Mouse (Mus musculus) hindbrain, embryonic 10.5 days (tissue): ENCODE measurements at regions not wholly inside any gene's neighbourhood (a gene's known extent, or its start where the extent isn't known, plus 50 kb on each side); places are given as distances from the start of the nearest gene placed in this dataset.

ENCODE experiments used
- DNase-seq: peaks from one replicate; pipeline ENCODE4 v3.0.0-alpha.2; 2017; ENCODE audit warnings: low spot score
- H3K27ac ChIP-seq: fragments of 300-500 bp; sonication (generic); 2 replicates; pipeline ENCODE4 v1.5.1; 2016; ENCODE audit warnings: mild to moderate bottlenecking, moderate library complexity
- H3K27me3 ChIP-seq: fragments of 300-500 bp; sonication (generic); 2 replicates; pipeline ENCODE4 v1.6.1; 2016; ENCODE audit warnings: mild to moderate bottlenecking; ENCODE audit not compliant: poor library complexity, insufficient read depth, severe bottlenecking
- H3K36me3 ChIP-seq: fragments of 300-500 bp; sonication (generic); 2 replicates; pipeline ENCODE4 v1.6.1; 2016; ENCODE audit warnings: mild to moderate bottlenecking, moderate library complexity
- H3K4me1 ChIP-seq: fragments of 300-500 bp; sonication (generic); replicated peaks from 2 replicates; pipeline ENCODE4 v1.6.1; 2016; ENCODE audit warnings: mild to moderate bottlenecking
- H3K4me3 ChIP-seq: fragments of 300-500 bp; sonication (generic); 2 replicates; pipeline ENCODE4 v1.5.1; 2016; ENCODE audit warnings: mild to moderate bottlenecking, moderate library complexity
- H3K9me3 ChIP-seq: fragments of 300-500 bp; sonication (generic); 2 replicates; pipeline ENCODE4 v1.6.1; 2016; ENCODE audit warnings: mild to moderate bottlenecking, moderate library complexity
- WGBS: fragments of 180-500 bp; shearing (Covaris S2); methylation state at CpG from one replicate; pipeline ENCODE4 v1.1.7; 2016; 5-methylcytosine and 5-hydroxymethylcytosine counted together

- Histone ChIP-seq H3K27me3 (no peaks in the 10 kb centered on the region), H3K4me1 (0 out of 2 replicates have a peak, but pooled peaks cover 7% of the 10 kb centered on the region), H3K4me3 (no peak overlapping the region), H3K9me3 (no peaks in the 10 kb centered on the region), H3K27ac (peak overlapping the region; percentile 59; the same call in 1 of the 2 replicates), H3K36me3 (no peaks in the 10 kb centered on the region)
- 65% methylated on average over 5 of the region's 5 CpGs for WGBS
- no peak for DNase-seq
Observed at GRCm38 (mm10) chr15:56008603-56009174, 1468.7 kb downstream of the Slc22a22 start.

GRCm38 (mm10) chr15:56007376-56007775 lies 1470.0 kb downstream of the Slc22a22 start:
- DNase-seq: no peak
- Histone ChIP-seq H3K4me1 (0 out of 2 replicates have a peak, but pooled peaks cover 7% of the 10 kb centered on the region), H3K9me3 (no peaks in the 10 kb centered on the region), H3K36me3 (no peaks in the 10 kb centered on the region), H3K4me3 (no peak overlapping the region), H3K27me3 (no peaks in the 10 kb centered on the region), H3K27ac (no peak overlapping the region)
- WGBS: 82% methylated on average over 3 of the region's 3 CpGs

GRCm38 (mm10) chr15:56005361-56005760 lies 1472.1 kb downstream of the Slc22a22 start:
- Histone ChIP-seq H3K4me1 (0 out of 2 replicates have a peak, but pooled peaks cover 7% of the 10 kb centered on the region), H3K36me3 (no peaks in the 10 kb centered on the region), H3K27me3 (no peaks in the 10 kb centered on the region), H3K27ac (no peak overlapping the region), H3K9me3 (no peaks in the 10 kb centered on the region), H3K4me3 (no peak overlapping the region)
- 91% methylated on average over 8 of the region's 8 CpGs for WGBS
- DNase-seq: no peak

GRCm38 (mm10) chr15:56003921-56004320 lies 1473.5 kb downstream of the Slc22a22 start:
- no peak overlapping the region for H3K4me3 ChIP-seq
- WGBS: 87% methylated on average over 3 of the region's 3 CpGs
- H3K27ac ChIP-seq: no peak overlapping the region
- H3K36me3 ChIP-seq: no peaks in the 10 kb centered on the region
- no peaks in the 10 kb centered on the region for H3K9me3 ChIP-seq
- DNase-seq: no peak
- 0 out of 2 replicates have a peak, but pooled peaks cover 5% of the 10 kb centered on the region for H3K4me1 ChIP-seq
- H3K27me3 ChIP-seq: no peaks in the 10 kb centered on the region

- no peaks in the 10 kb centered on the region for H3K27me3 ChIP-seq
- H3K36me3 ChIP-seq: no peaks in the 10 kb centered on the region
- no peak overlapping the region for H3K4me3 ChIP-seq
- 93% methylated on average over 4 of the region's 4 CpGs for WGBS
- DNase-seq: no peak
- H3K27ac ChIP-seq: no peak overlapping the region
- no peaks in the 10 kb centered on the region for H3K4me1 ChIP-seq
- no peaks in the 10 kb centered on the region for H3K9me3 ChIP-seq
Observed at GRCm38 (mm10) chr15:55999605-56000004, 1477.8 kb downstream of the Slc22a22 start.

- no peak overlapping the region for H3K27ac ChIP-seq
- no peaks in the 10 kb centered on the region for H3K9me3 ChIP-seq
- no peaks in the 10 kb centered on the region for H3K27me3 ChIP-seq
- no peaks in the 10 kb centered on the region for H3K4me1 ChIP-seq
- 85% methylated on average over 4 of the region's 4 CpGs for WGBS
- H3K4me3 ChIP-seq: no peak overlapping the region
- DNase-seq: no peak
- H3K36me3 ChIP-seq: no peaks in the 10 kb centered on the region
Observed at GRCm38 (mm10) chr15:55997977-55998376, 1479.4 kb downstream of the Slc22a22 start.

GRCm38 (mm10) chr15:55994680-55995079 lies 1482.7 kb downstream of the Slc22a22 start:
- Histone ChIP-seq H3K4me1 (no peaks in the 10 kb centered on the region), H3K27me3 (no peaks in the 10 kb centered on the region), H3K36me3 (no peaks in the 10 kb centered on the region), H3K9me3 (no peaks in the 10 kb centered on the region), H3K27ac (no peak overlapping the region), H3K4me3 (no peak overlapping the region)
- DNase-seq: no peak
- 89% methylated on average over 3 of the region's 3 CpGs for WGBS

GRCm38 (mm10) chr15:55975843-55976242 lies 1501.6 kb downstream of the Slc22a22 start:
- WGBS: 78% methylated on average over 14 of the region's 14 CpGs
- Histone ChIP-seq H3K9me3 (no peaks in the 10 kb centered on the region), H3K4me3 (no peak overlapping the region), H3K36me3 (no peaks in the 10 kb centered on the region), H3K27me3 (no peaks in the 10 kb centered on the region), H3K4me1 (no peaks in the 10 kb centered on the region), H3K27ac (no peak overlapping the region)
- DNase-seq: no peak

GRCm38 (mm10) chr15:55966780-55967179 lies 1510.6 kb downstream of the Slc22a22 start:
- Histone ChIP-seq H3K27ac (no peak overlapping the region), H3K27me3 (no peaks in the 10 kb centered on the region), H3K4me3 (no peak overlapping the region), H3K9me3 (no peaks in the 10 kb centered on the region), H3K36me3 (no peaks in the 10 kb centered on the region), H3K4me1 (peaks cover 7% of the 10 kb centered on the region)
- WGBS: 27% methylated on average over 2 of the region's 2 CpGs
- DNase-seq: peak; percentile 35

- H3K27ac ChIP-seq: no peak overlapping the region
- no peak for DNase-seq
- no peak overlapping the region for H3K4me3 ChIP-seq
- H3K9me3 ChIP-seq: no peaks in the 10 kb centered on the region
- H3K4me1 ChIP-seq: peaks cover 7% of the 10 kb centered on the region
- H3K36me3 ChIP-seq: no peaks in the 10 kb centered on the region
- WGBS: 74% methylated on average over 7 of the region's 7 CpGs
- no peaks in the 10 kb centered on the region for H3K27me3 ChIP-seq
Observed at GRCm38 (mm10) chr15:55965296-55965695, 1512.1 kb downstream of the Slc22a22 start.

- no peak overlapping the region for H3K4me3 ChIP-seq
- no peak overlapping the region for H3K27ac ChIP-seq
- no peaks in the 10 kb centered on the region for H3K9me3 ChIP-seq
- DNase-seq: no peak
- WGBS: 97% methylated on average over 3 of the region's 3 CpGs
- H3K36me3 ChIP-seq: no peaks in the 10 kb centered on the region
- H3K27me3 ChIP-seq: no peaks in the 10 kb centered on the region
- H3K4me1 ChIP-seq: peaks cover 6% of the 10 kb centered on the region
Observed at GRCm38 (mm10) chr15:55962093-55962492, 1515.3 kb downstream of the Slc22a22 start.
